Mouse (Mus musculus) heart, postnatal 0 days (tissue): ENCODE measurements at regions not wholly inside any gene's neighbourhood (a gene's known extent, or its start where the extent isn't known, plus 50 kb on each side); places are given as distances from the start of the nearest gene placed in this dataset.

Experiments used
- CTCF ChIP-seq: IDR thresholded peaks from 2 replicates; pipeline ENCODE4 v1.5.1; 2016; ENCODE audit warnings: antibody characterized with exemption, control low read depth, low read depth
- EP300 ChIP-seq: IDR thresholded peaks from 2 replicates; pipeline ENCODE4 v1.6.1; 2016; ENCODE audit warnings: antibody characterized with exemption, low read depth

- no peak for TF ChIP-seq CTCF
- no peak for TF ChIP-seq EP300
Measured at GRCm38 (mm10) chr6:66367263-66367662, 167.9 kb upstream of the Mad2l1 start.
